Mouse (Mus musculus) heart, embryonic 13.5 days (tissue): ENCODE measurements around the gene Defb13. TPM values are rescaled to one million over a fixed set of nuclear protein-coding genes. Genes with fewer than 3 reads are reported as not detected.

Experiments
- ATAC-seq: fragments of 200-750 bp; cut with Nextera tagmentation; 2 replicates; pipeline ENCODE4 v1.8.0; 2017; ENCODE audit warnings: moderate TSS enrichment; ENCODE audit not compliant: insufficient number of reproducible peaks, low FRiP score, low TSS enrichment; ENCODE audit errors: extremely low read depth
- H3K27ac ChIP-seq: fragments of 300-500 bp; sonication (generic); replicated peaks from 2 replicates; pipeline ENCODE4 v1.5.1; 2015; ENCODE audit warnings: moderate library complexity, mild to moderate bottlenecking, inconsistent platforms
- H3K27me3 ChIP-seq: fragments of 300-500 bp; sonication (generic); replicated peaks from 2 replicates; pipeline ENCODE4 v1.6.1; 2015; ENCODE audit warnings: mild to moderate bottlenecking, inconsistent platforms
- H3K36me3 ChIP-seq: fragments of 300-500 bp; sonication (generic); 2 replicates; pipeline ENCODE4 v1.6.1; 2015; ENCODE audit warnings: mild to moderate bottlenecking, inconsistent platforms
- H3K4me1 ChIP-seq: fragments of 300-500 bp; sonication (generic); 2 replicates; pipeline ENCODE4 v1.6.1; 2015; ENCODE audit warnings: inconsistent platforms
- H3K4me2 ChIP-seq: fragments of 300-500 bp; sonication (generic); 2 replicates; pipeline ENCODE4 v1.6.1; 2015; ENCODE audit warnings: inconsistent platforms, mild to moderate bottlenecking, moderate library complexity
- H3K4me3 ChIP-seq: fragments of 300-500 bp; sonication (generic); 2 replicates; pipeline ENCODE4 v1.5.1; 2015; ENCODE audit warnings: moderate library complexity, mild to moderate bottlenecking, inconsistent platforms
- H3K9ac ChIP-seq: fragments of 300-500 bp; sonication (generic); 2 replicates; pipeline ENCODE4 v1.6.1; 2015; ENCODE audit warnings: inconsistent platforms, mild to moderate bottlenecking, moderate library complexity
- H3K9me3 ChIP-seq: fragments of 300-500 bp; sonication (generic); 2 replicates; pipeline ENCODE4 v1.6.1; 2016; ENCODE audit warnings: inconsistent platforms
- WGBS: fragments of 180-500 bp; shearing (Covaris S2); methylation state at CpG from one replicate; pipeline ENCODE4 v1.1.7; 2015; ENCODE audit warnings: mixed read lengths; 5-methylcytosine and 5-hydroxymethylcytosine counted together
- polyA plus RNA-seq: library from polyadenylated mRNA; unstranded; fragments of >200 nt; fragmentation: Nextera tagmentation; extraction: Ambion mirVana; gene quantifications from 2 replicates; pipeline ENCODE4 v1.2.1, GENCODE M21; 2015

The Defb13 gene
- polyA plus RNA-seq, 1 experiment from 2014 or later = not detected

DNA sequence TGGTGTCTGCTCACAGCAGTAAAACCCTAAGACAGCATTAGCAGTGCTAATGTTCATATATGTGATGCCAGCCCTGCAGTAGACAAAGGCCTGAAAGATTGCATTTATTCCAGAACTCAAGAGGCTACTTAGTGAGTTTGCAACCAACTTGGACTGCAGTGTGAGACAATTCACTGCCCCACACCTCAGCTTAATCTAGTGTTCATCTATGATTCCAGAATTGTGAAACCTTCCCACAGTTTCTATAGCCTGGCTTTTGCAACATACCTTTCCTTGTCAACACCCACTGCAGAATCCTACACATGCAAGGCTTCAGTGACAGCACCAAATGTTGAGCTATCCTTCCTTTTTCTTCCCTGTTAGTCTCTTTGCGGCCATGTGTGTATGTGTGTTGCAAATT, 20.1 kb downstream of the Defb13 start:
- no peaks in the 10 kb centered on the region for H3K4me1 ChIP-seq
- H3K9ac ChIP-seq = no peak overlapping the region
- H3K4me2 ChIP-seq = no peak overlapping the region
- H3K36me3 ChIP-seq = no peaks in the 10 kb centered on the region
- no peak for ATAC-seq
- WGBS = 59% methylated on average over 1 of the region's 1 CpGs
- H3K9me3 ChIP-seq = no peaks in the 10 kb centered on the region
- no peak overlapping the region for H3K4me3 ChIP-seq
- no peak overlapping the region for H3K27ac ChIP-seq
- no peaks in the 10 kb centered on the region for H3K27me3 ChIP-seq

GRCm38 (mm10) chr8:21969475-21969874, 22.9 kb downstream of the Defb13 start, which contains the start of gene Ccdc70:
TSS of gene Ccdc70 (plus strand) at chr8:21969775.
- ATAC-seq = no peak
- Histone ChIP-seq H3K4me1 (no peaks in the 10 kb centered on the region), H3K4me2 (no peak within 1 kb of the TSS), H3K9ac (no peak within 1 kb of the TSS), H3K27ac (no peak within 1 kb of the TSS), H3K27me3 (no peaks in the 10 kb centered on the region), H3K36me3 (no peaks in the 10 kb centered on the region), H3K4me3 (no peak within 1 kb of the TSS), H3K9me3 (no peaks in the 10 kb centered on the region)
- WGBS = 83% methylated on average over 3 of the region's 3 CpGs

DNA sequence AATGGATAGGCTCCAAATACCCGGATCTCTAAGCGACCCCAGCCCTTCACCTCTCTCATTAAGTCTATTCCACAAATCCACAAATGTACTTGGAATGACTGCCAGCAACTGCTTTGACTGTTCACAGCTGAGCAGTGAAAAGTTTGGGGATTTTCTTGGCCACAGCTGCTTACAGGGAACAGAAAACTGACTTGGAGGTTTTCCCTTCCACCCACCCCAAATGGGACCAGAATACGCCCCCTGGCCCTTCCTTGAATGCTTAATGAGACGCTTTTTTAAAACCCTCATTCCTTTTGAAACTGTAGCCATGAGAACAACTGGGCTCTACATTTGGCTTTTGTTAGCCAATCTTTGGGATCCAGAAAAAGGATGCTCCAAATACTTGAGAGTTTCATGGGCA, 31.6 kb downstream of the Defb13 start:
- no peaks in the 10 kb centered on the region for H3K4me1 ChIP-seq
- H3K36me3 ChIP-seq = no peaks in the 10 kb centered on the region
- no peak for ATAC-seq
- no peak overlapping the region for H3K27ac ChIP-seq
- no peak overlapping the region for H3K4me3 ChIP-seq
- H3K9me3 ChIP-seq = no peaks in the 10 kb centered on the region
- no peaks in the 10 kb centered on the region for H3K27me3 ChIP-seq
- H3K9ac ChIP-seq = no peak overlapping the region
- H3K4me2 ChIP-seq = no peak overlapping the region
- 64% methylated on average over 4 of the region's 4 CpGs for whole genome bisulfite sequencing

DNA sequence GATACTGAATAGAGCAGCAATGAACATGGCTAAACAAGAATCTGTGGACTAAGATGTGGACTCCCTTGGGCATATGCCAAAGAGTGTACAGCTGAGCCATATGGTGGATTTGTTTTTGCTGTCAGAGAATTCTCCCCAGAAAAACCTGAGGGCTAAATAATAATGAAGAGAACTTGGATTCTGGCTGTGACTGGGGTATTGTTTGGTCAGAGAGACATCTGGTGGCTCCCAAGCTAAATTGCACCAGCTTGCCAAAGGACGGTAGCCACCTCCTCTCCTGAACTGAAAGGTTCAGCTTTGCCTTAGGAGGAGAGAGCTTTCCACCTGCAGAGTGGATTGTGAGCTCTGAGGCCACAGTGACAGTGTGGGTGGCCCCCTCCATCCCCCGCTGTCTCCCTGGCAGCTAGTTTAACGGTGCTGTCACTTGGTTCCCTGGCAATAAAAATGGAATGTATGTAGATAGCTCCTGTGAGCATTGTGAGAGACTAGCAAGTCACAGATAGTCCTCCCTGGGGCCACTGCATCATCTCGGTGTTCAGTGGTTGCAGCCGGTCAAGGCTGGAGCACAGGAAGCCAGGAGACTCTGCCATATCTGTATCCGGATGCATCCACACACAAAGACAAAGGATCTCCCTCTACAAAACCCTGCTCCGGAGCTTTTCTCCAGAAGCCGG, 35.2 kb downstream of the Defb13 start:
- Histone ChIP-seq H3K4me3 (no peak overlapping the region), H3K9ac (no peak overlapping the region), H3K4me1 (no peaks in the 10 kb centered on the region), H3K9me3 (no peaks in the 10 kb centered on the region), H3K27me3 (no peaks in the 10 kb centered on the region), H3K27ac (no peak overlapping the region), H3K36me3 (no peaks in the 10 kb centered on the region), H3K4me2 (no peak overlapping the region)
- 52% methylated on average over 8 of the region's 8 CpGs for WGBS
- no peak for ATAC-seq

DNA sequence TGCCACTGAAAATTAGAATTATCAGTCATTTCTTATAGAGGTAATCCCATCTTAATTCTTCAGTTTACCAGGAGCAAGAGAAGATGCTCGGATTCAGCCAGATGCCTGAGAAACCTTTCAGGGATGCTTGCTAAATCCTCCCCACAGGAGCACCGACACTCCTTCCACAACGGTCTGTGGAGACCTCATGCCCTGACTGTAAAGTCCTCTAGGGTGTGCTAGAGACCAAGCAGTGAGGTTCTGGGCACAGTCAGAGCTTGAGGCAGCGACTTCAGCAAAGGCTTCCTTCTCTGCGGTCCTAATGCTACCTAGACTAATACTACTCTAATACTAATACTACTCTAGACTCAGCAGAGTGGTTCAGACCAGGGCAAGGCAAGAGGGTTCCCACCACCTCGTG, 45.6 kb downstream of the Defb13 start:
- no peak overlapping the region for H3K9ac ChIP-seq
- H3K4me2 ChIP-seq = no peak overlapping the region
- no peaks in the 10 kb centered on the region for H3K36me3 ChIP-seq
- H3K27me3 ChIP-seq = no peaks in the 10 kb centered on the region
- H3K4me3 ChIP-seq = no peak overlapping the region
- no peaks in the 10 kb centered on the region for H3K4me1 ChIP-seq
- no peak for ATAC-seq
- no peak overlapping the region for H3K27ac ChIP-seq
- 22% methylated on average over 6 of the region's 6 CpGs for WGBS
- H3K9me3 ChIP-seq = no peaks in the 10 kb centered on the region

DNA sequence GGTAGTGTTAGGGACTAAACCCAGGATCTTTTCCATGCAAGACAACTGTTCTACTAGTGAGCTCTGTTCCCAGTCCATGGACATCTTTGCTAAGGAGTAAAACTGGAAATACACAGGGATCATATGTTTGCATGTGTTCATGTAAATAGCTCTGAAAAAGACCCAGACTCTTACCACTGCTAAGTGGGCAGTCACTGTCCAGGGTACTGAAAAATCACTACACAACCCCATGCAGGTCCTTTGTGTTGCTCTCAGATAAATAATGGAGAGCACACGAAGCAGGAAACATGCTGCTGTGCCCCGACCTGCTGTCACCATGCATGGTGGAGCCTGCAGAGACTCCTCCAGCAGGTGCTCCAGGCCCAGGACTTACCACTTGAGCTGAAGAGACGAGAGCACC, 48.6 kb downstream of the Defb13 start:
- Histone ChIP-seq H3K4me1 (no peaks in the 10 kb centered on the region), H3K9me3 (no peaks in the 10 kb centered on the region), H3K4me2 (no peak overlapping the region), H3K36me3 (no peaks in the 10 kb centered on the region), H3K9ac (no peak overlapping the region), H3K4me3 (no peak overlapping the region), H3K27me3 (no peaks in the 10 kb centered on the region), H3K27ac (no peak overlapping the region)
- ATAC-seq = no peak
- WGBS = 34% methylated on average over 3 of the region's 3 CpGs

Other genes starting within 250 kb of the Defb13 start
- gene AY761184, start 243.1 kb upstream of the Defb13 start, polyA plus RNA-seq = not detected in 2 replicates
- gene Defa24, start 212.3 kb upstream of the Defb13 start, polyA plus RNA-seq = not detected in 2 replicates
- gene Defb50, start 123.2 kb upstream of the Defb13 start, polyA plus RNA-seq = not detected in 2 replicates
- gene Defb2, start 106.8 kb upstream of the Defb13 start, polyA plus RNA-seq = not detected in 2 replicates
- gene Defb10, start 87.9 kb upstream of the Defb13 start, polyA plus RNA-seq = not detected in 2 replicates
- gene Defb9, start 61.3 kb upstream of the Defb13 start, polyA plus RNA-seq = not detected in 2 replicates
- gene Defb11, start 40.4 kb upstream of the Defb13 start, polyA plus RNA-seq = not detected in 2 replicates
- gene Defb15, start 14.1 kb upstream of the Defb13 start, polyA plus RNA-seq = not detected in 2 replicates
- not detected in 2 replicates for gene Defb35, start 8.4 kb upstream of the Defb13 start, polyA plus RNA-seq
- gene Fam90a1a, start 12.0 kb downstream of the Defb13 start, polyA plus RNA-seq = not detected in 2 replicates
- gene Ccdc70, start 23.0 kb downstream of the Defb13 start, polyA plus RNA-seq = not detected in 2 replicates
- gene Atp7b, start 113.5 kb downstream of the Defb13 start, polyA plus RNA-seq = 1.4 and 1.8 TPM in 2 replicates
- gene Alg11, start 114.0 kb downstream of the Defb13 start, polyA plus RNA-seq = 21.8 and 23.0 TPM in 2 replicates
- gene Nek5, start 178.3 kb downstream of the Defb13 start, polyA plus RNA-seq = 0.14 and 0.44 TPM in 2 replicates
- 4.6 and 4.9 TPM in 2 replicates for gene Nek3, start 219.7 kb downstream of the Defb13 start, polyA plus RNA-seq
- gene Ckap2, start 239.1 kb downstream of the Defb13 start, polyA plus RNA-seq = 31.6 and 33.3 TPM in 2 replicates
- gene Vps36, start 246.0 kb downstream of the Defb13 start, polyA plus RNA-seq = 22.6 and 23.4 TPM in 2 replicates